Mouse (Mus musculus) ES-Bruce4 (cell line): ENCODE measurements at regions not wholly inside any gene's neighbourhood (a gene's known extent, or its start where the extent isn't known, plus 50 kb on each side); places are given as distances from the start of the nearest gene placed in this dataset.

Source experiments
- CTCF ChIP-seq: IDR thresholded peaks from one replicate; pipeline ENCODE4 v1.8.1; 2011; ENCODE audit warnings: low read depth, low read length
- POLR2A ChIP-seq: IDR thresholded peaks from one replicate; pipeline ENCODE4 v1.8.1; 2011; ENCODE audit warnings: low read length; ENCODE audit not compliant: insufficient read depth

- no peak for TF ChIP-seq POLR2A
- TF ChIP-seq CTCF = no peak
These were observed 156.8 kb downstream of the Uaca start for GRCm38 (mm10) chr9:60951071-60951561.
